8 mouse cellular contexts compared by ENCODE assay signal in genomic region chr10:93888935-93889578, GRCm38 (mm10). TPM values are rescaled to one million over a fixed set of nuclear protein-coding genes. Genes with fewer than 3 reads are reported as not detected.
A peak's percentile ranks its signal among the peaks of the same experiment; 100 is the strongest.
DNase-seq lines count a peak whose midpoint lies in the region; ATAC-seq and TF ChIP-seq lines count a peak whose summit lies in the region.

No protein-coding gene starts in this region.

- under 1% methylated on average over 38 of the region's 38 CpGs for WGBS in embryonic facial prominence, embryonic 10.5 days
- 1% methylated on average over 36 of the region's 38 CpGs for WGBS in macrophage (ENCODE audit: missing documents)

- peak overlapping the region; percentile 91 to 97 for H3K4me3 ChIP-seq in ES-E14 (ENCODE audit: insufficient read depth in 1 of 2, low read depth in 1 of 2, low read length in 2 of 2, poor library complexity in 1 of 2, severe bottlenecking in 1 of 2)
- peak overlapping the region; percentile 98 for H3K4me3 ChIP-seq in embryonic facial prominence, embryonic 10.5 days
- H3K4me3 ChIP-seq in macrophage (ENCODE audit: inconsistent target), result peak overlapping the region; percentile 95

- peak overlapping the region; percentile 94 for H3K9ac ChIP-seq in ES-E14 (ENCODE audit: insufficient read depth, low read depth, low read length, poor library complexity, severe bottlenecking)

- peaks cover 5% of the 10 kb centered on the region for H3K36me3 ChIP-seq in ES-E14 (ENCODE audit: control insufficient read depth, insufficient read depth, low read length, poor library complexity, severe bottlenecking)
- H3K36me3 ChIP-seq in embryonic facial prominence, embryonic 10.5 days (replicated peaks), result peaks cover 31% of the 10 kb centered on the region
- no peaks in the 10 kb centered on the region for H3K36me3 ChIP-seq in macrophage (ENCODE audit: inconsistent target)

- in situ Hi-C loops in ES-E14 (cut with MboI; ENCODE audit: low sequenced_read_pairs in 2 of 2, unreplicated experiment in 2 of 2), result no loop called here

- no peak for DNase-seq in cerebellum, adult 9-11 months
- peak; percentile 21 for DNase-seq in ES-E14 (ENCODE audit: low read depth, low spot score)
- no peak for DNase-seq in embryonic facial prominence, embryonic 10.5 days (ENCODE audit: low spot score)
- DNase-seq in heart, adult 9 months (ENCODE audit: low spot score in 2 of 2), result peak; percentile 21 to 31
- peak; percentile 25 to 66 for DNase-seq in kidney, postnatal 36 days
- peak; percentile 44 to 80 for DNase-seq in spleen, postnatal 4 days (ENCODE audit: low spot score in 2 of 2)

- H3K27ac ChIP-seq in ES-E14 (ENCODE audit: insufficient read depth, low read depth, low read length, poor library complexity, severe bottlenecking) (no peak overlapping the region; the same call in 1 of the 2 replicates), macrophage (peak overlapping the region; percentile 78)
- H3K27ac ChIP-seq in embryonic facial prominence, embryonic 10.5 days (replicated peaks), result peak overlapping the region; percentile 95

- peaks cover 58% of the 10 kb centered on the region for H3K79me2 ChIP-seq in macrophage (ENCODE audit: inconsistent target)

- no peaks in the 10 kb centered on the region for H3K27me3 ChIP-seq in embryonic facial prominence, embryonic 10.5 days (replicated peaks; ENCODE audit: low read depth, poor library complexity, severe bottlenecking)

- H3K9me3 ChIP-seq in ES-E14 (ENCODE audit: control insufficient read depth, insufficient read depth, low read depth, low read length), result no peaks in the 10 kb centered on the region
- no peaks in the 10 kb centered on the region for H3K9me3 ChIP-seq in embryonic facial prominence, embryonic 10.5 days

- peak; percentile 53 for ATAC-seq in cerebellum, adult (ENCODE audit: insufficient number of reproducible peaks, low FRiP score, low TSS enrichment)

- H3K4me1 ChIP-seq in ES-E14 (ENCODE audit: control insufficient read depth in 2 of 2, insufficient read depth in 2 of 2, low read length in 2 of 2, poor library complexity in 1 of 2), result no peaks in the 10 kb centered on the region
- peaks cover 16% of the 10 kb centered on the region for H3K4me1 ChIP-seq in embryonic facial prominence, embryonic 10.5 days

TF ChIP-seq in ES-E14, 5 proteins besides CTCF, POLR2A, EP300 and RAD21:
- TF ChIP-seq ZNF384 (IDR thresholded peaks at IDR 0.05; ENCODE audit: low read depth, low read length) (no peak), MAFK (IDR thresholded peaks at IDR 0.05; ENCODE audit: insufficient read depth, low read depth, low read length) (no peak), CHD2 (IDR thresholded peaks at IDR 0.05; ENCODE audit: low read depth, low read length) (no peak), HCFC1 (IDR thresholded peaks at IDR 0.05; ENCODE audit: borderline replicate concordance, insufficient read depth, low read length) (no peak), ZC3H11A (IDR thresholded peaks at IDR 0.05; ENCODE audit: borderline replicate concordance, low read depth, low read length) (no peak)

RNA-seq across cellular contexts. Expression of gene Metap2, which starts 7.8 kb away (rescaled TPM):
- total RNA-seq in ES-E14 (2012; rRNA removed), result 134 and 206 TPM in 2 replicates
- 243 and 251 TPM in 2 replicates for polyA plus RNA-seq in embryonic facial prominence, embryonic 10.5 days (2016; fragmentation: Nextera tagmentation; extraction: Ambion mirVana)
- total RNA-seq in macrophage (2018; cell fraction: chromatin; rRNA removed), result 100 to 1,000 TPM in 4 of 26 experiments, 10 to 100 TPM in 22; 33.0 to 111 (median 80.5) TPM
- total RNA-seq in macrophage (2018; cell fraction: cytosol; rRNA removed), result 100 to 1,000 TPM; 113 to 164 (median 130) TPM
- 100 to 1,000 TPM in 5 of 26 experiments, 10 to 100 TPM in 21; 43.4 to 154 (median 69.8) TPM for total RNA-seq in macrophage (2018; cell fraction: nucleus; rRNA removed)
- 144 to 314 TPM (median 269 TPM) in 3 replicates for polyA plus RNA-seq in macrophage (2018)

RNA-seq across cellular contexts. Expression of gene Usp44, which starts 57.7 kb away (rescaled TPM):
- total RNA-seq in ES-E14 (2012; rRNA removed), result 19.7 and 30.5 TPM in 2 replicates
- polyA plus RNA-seq in embryonic facial prominence, embryonic 10.5 days (2016; fragmentation: Nextera tagmentation; extraction: Ambion mirVana), result 6.6 and 7.7 TPM in 2 replicates
- total RNA-seq in macrophage (2018; cell fraction: chromatin; rRNA removed), result under 1 TPM in 4 of 26 experiments, not detected in 22; 0.21 to 0.45 (median 0.27) TPM
- under 1 TPM in 13 of 26 experiments, not detected in 13; 0.03 to 0.13 (median 0.06) TPM for total RNA-seq in macrophage (2018; cell fraction: cytosol; rRNA removed)
- total RNA-seq in macrophage (2018; cell fraction: nucleus; rRNA removed), result under 1 TPM in 14 of 26 experiments, not detected in 12; 0.17 to 0.84 (median 0.29) TPM
- polyA plus RNA-seq in macrophage (2018), result 0.08 TPM in 1 of 3 replicates, not detected in the others

Comparison
In these comparisons a context has a peak if more than half of its experiments do, and no peak if none do; other contexts are left out.
1. DNase-seq: peak in ES-E14 (single experiment), heart, adult 9 months (2 of 2), kidney, postnatal 36 days (2 of 2) and spleen, postnatal 4 days (2 of 2); none in cerebellum, adult 9-11 months (single experiment) and embryonic facial prominence, embryonic 10.5 days (single experiment).
2. Peak in every context shown above with its lines, with median percentiles within 50 percentile points of each other: H3K4me3 ChIP-seq.